Mouse (Mus musculus): Measurements from ENCODE around the gene Atp7b.

- TF ChIP-seq EP300 (optimal IDR thresholded peaks at IDR 0.05) (no peak), CTCF (IDR thresholded peaks at IDR 0.05; ENCODE audit: low read depth) (no peak)
These were observed 101.7 kb downstream of the Atp7b start, which contains the start of gene Fam90a1a for GRCm38 (mm10) chr8:21958414-21958813.
